Mouse (Mus musculus) brown adipose tissue, adult 24 weeks (tissue): ENCODE results near the gene Cavin2. TPM values are rescaled to one million over a fixed set of nuclear protein-coding genes. Genes with fewer than 3 reads are reported as not detected.
A peak's percentile ranks its signal among the peaks of the same experiment; 100 is the strongest.

Experiments
- H3K27ac ChIP-seq: fragments of 200-500 bp; replicated peaks from 2 replicates; pipeline ENCODE4 v1.5.1; 2012; ENCODE audit warnings: low read depth, mild to moderate bottlenecking, low read length
- H3K4me1 ChIP-seq: fragments of 200-500 bp; 2 replicates; pipeline ENCODE4 v1.6.1; 2012; ENCODE audit warnings: low read length, mixed read lengths; ENCODE audit not compliant: control insufficient read depth, insufficient read depth, insufficient read length
- H3K4me3 ChIP-seq: fragments of 200-500 bp; 2 replicates; pipeline ENCODE4 v1.5.1; 2012; ENCODE audit warnings: low read depth, mild to moderate bottlenecking, low read length, moderate library complexity; ENCODE audit not compliant: insufficient read depth
- polyA plus RNA-seq: library from polyadenylated mRNA; stranded (reverse); fragments of >200 nt; gene quantifications from 2 replicates; pipeline ENCODE4 v1.2.4, GENCODE M21; 2012; ENCODE audit not compliant: missing spikeins, insufficient read depth, insufficient read length

The Cavin2 gene
- polyA plus RNA-seq, 1 experiment: 104 TPM

GRCm38 (mm10) chr1:51277879-51278567 is 10.9 kb upstream of the Cavin2 start:
- no peak overlapping the region for H3K4me3 ChIP-seq
- H3K27ac ChIP-seq: peak overlapping the region; percentile 79
- peaks cover 14% of the 10 kb centered on the region for H3K4me1 ChIP-seq

GRCm38 (mm10) chr1:51288201-51288600 is 725 bp upstream of the Cavin2 start:
- 0 out of 2 replicates have a peak, but pooled peaks cover 4% of the 10 kb centered on the region for H3K4me1 ChIP-seq
- H3K4me3 ChIP-seq: peak overlapping the region; percentile 89; the same call in 1 of the 2 replicates
- H3K27ac ChIP-seq: peak overlapping the region; percentile 66

- peak overlapping the region; percentile 89 for H3K4me3 ChIP-seq
- H3K27ac ChIP-seq: peak overlapping the region; percentile 98
- 0 out of 2 replicates have a peak, but pooled peaks cover 4% of the 10 kb centered on the region for H3K4me1 ChIP-seq
Measured at GRCm38 (mm10) chr1:51289620-51290445, 907 bp downstream of the Cavin2 start.

GRCm38 (mm10) chr1:51290634-51291033 is 1.7 kb downstream of the Cavin2 start:
- Histone ChIP-seq H3K27ac (peak overlapping the region; percentile 98), H3K4me1 (0 out of 2 replicates have a peak, but pooled peaks cover 4% of the 10 kb centered on the region), H3K4me3 (peak overlapping the region; percentile 89)

GRCm38 (mm10) chr1:51292348-51292747 is 3.4 kb downstream of the Cavin2 start:
- Histone ChIP-seq H3K27ac (peak overlapping the region; percentile 78), H3K4me1 (peaks cover 10% of the 10 kb centered on the region; the same call in 1 of the 2 replicates), H3K4me3 (peak overlapping the region; percentile 69)

- H3K4me3 ChIP-seq: no peak overlapping the region
- no peak overlapping the region for H3K27ac ChIP-seq
- peaks cover 27% of the 10 kb centered on the region for H3K4me1 ChIP-seq
Measured at GRCm38 (mm10) chr1:51300295-51300930, 11.5 kb downstream of the Cavin2 start.

- Histone ChIP-seq H3K4me3 (no peak overlapping the region), H3K27ac (no peak overlapping the region), H3K4me1 (no peaks in the 10 kb centered on the region)
Measured at GRCm38 (mm10) chr1:51307056-51307455, 18.1 kb downstream of the Cavin2 start.

- peak overlapping the region; percentile 42; the same call in 1 of the 2 replicates for H3K27ac ChIP-seq
- H3K4me1 ChIP-seq: no peaks in the 10 kb centered on the region; the same call in 1 of the 2 replicates
- H3K4me3 ChIP-seq: no peak overlapping the region
Measured at GRCm38 (mm10) chr1:51315476-51315875, 26.6 kb downstream of the Cavin2 start.

- Histone ChIP-seq H3K4me1 (no peaks in the 10 kb centered on the region), H3K27ac (no peak overlapping the region), H3K4me3 (no peak overlapping the region)
Measured at GRCm38 (mm10) chr1:51323506-51323905, 34.6 kb downstream of the Cavin2 start.

- Histone ChIP-seq H3K4me1 (no peaks in the 10 kb centered on the region), H3K4me3 (no peak overlapping the region), H3K27ac (no peak overlapping the region)
Measured at GRCm38 (mm10) chr1:51328541-51328940, 39.6 kb downstream of the Cavin2 start.

GRCm38 (mm10) chr1:51332986-51333385 is 44.1 kb downstream of the Cavin2 start:
- Histone ChIP-seq H3K27ac (peak overlapping the region; percentile 92), H3K4me1 (no peaks in the 10 kb centered on the region)

GRCm38 (mm10) chr1:51333557-51334285 is 44.8 kb downstream of the Cavin2 start:
- no peaks in the 10 kb centered on the region for H3K4me1 ChIP-seq
- peak overlapping the region; percentile 92 for H3K27ac ChIP-seq
- H3K4me3 ChIP-seq: peak overlapping the region; percentile 57

More at GRCm38 (mm10) chr1:51332986-51333385, 44.1 kb downstream of the Cavin2 start:
- H3K4me3 ChIP-seq: peak overlapping the region; percentile 57

- Histone ChIP-seq H3K4me3 (no peak overlapping the region), H3K27ac (no peak overlapping the region), H3K4me1 (no peaks in the 10 kb centered on the region)
Measured at GRCm38 (mm10) chr1:51334289-51334688, 45.4 kb downstream of the Cavin2 start.

GRCm38 (mm10) chr1:51335081-51335480 is 46.2 kb downstream of the Cavin2 start:
- Histone ChIP-seq H3K4me3 (no peak overlapping the region), H3K4me1 (no peaks in the 10 kb centered on the region)

More at GRCm38 (mm10) chr1:51335081-51335480, 46.2 kb downstream of the Cavin2 start:
- no peak overlapping the region for H3K27ac ChIP-seq
